Mouse (Mus musculus) lung, embryonic 16.5 days (tissue): Measurements from ENCODE around the gene Scarb1. TPM values are rescaled to one million over a fixed set of nuclear protein-coding genes. Genes with fewer than 3 reads are reported as not detected.

Source experiments
- polyA plus RNA-seq: library from polyadenylated mRNA; unstranded; fragments of >200 nt; fragmentation: Nextera tagmentation; extraction: Ambion mirVana; gene quantifications from 2 replicates; pipeline ENCODE4 v1.2.1, GENCODE M21; 2015

Gene Scarb1
- polyA plus RNA-seq, 1 experiment from 2014 or later = 66.6 TPM

Other genes starting within 250 kb of the Scarb1 start
- 20.3 and 27.3 TPM in 2 replicates for gene Ncor2, start 161.9 kb downstream of the Scarb1 start, polyA plus RNA-seq
- 0.29 and 0.36 TPM in 2 replicates for gene Gm10382, start 48.2 kb upstream of the Scarb1 start, polyA plus RNA-seq
- 1,152 and 1,205 TPM in 2 replicates for gene Ubc, start 49.1 kb upstream of the Scarb1 start, polyA plus RNA-seq
- 10.1 and 10.6 TPM in 2 replicates for gene Dhx37, start 93.0 kb upstream of the Scarb1 start, polyA plus RNA-seq
- gene Bri3bp, start 100.5 kb upstream of the Scarb1 start, polyA plus RNA-seq = 29.1 and 31.9 TPM in 2 replicates
- gene Aacs, start 134.7 kb upstream of the Scarb1 start, polyA plus RNA-seq = 31.2 and 31.8 TPM in 2 replicates
- gene Tmem132b, start 190.7 kb upstream of the Scarb1 start, polyA plus RNA-seq = not detected in 2 replicates